Mouse (Mus musculus) brown adipose tissue, adult 24 weeks (tissue): ENCODE data around the gene Ggnbp2. TPM values are rescaled to one million over a fixed set of nuclear protein-coding genes. Genes with fewer than 3 reads are reported as not detected.

Source experiments
- H3K27ac ChIP-seq: fragments of 200-500 bp; replicated peaks from 2 replicates; pipeline ENCODE4 v1.5.1; 2012; ENCODE audit warnings: low read depth, mild to moderate bottlenecking, low read length
- H3K4me1 ChIP-seq: fragments of 200-500 bp; 2 replicates; pipeline ENCODE4 v1.6.1; 2012; ENCODE audit warnings: low read length, mixed read lengths; ENCODE audit not compliant: control insufficient read depth, insufficient read depth, insufficient read length
- H3K4me3 ChIP-seq: fragments of 200-500 bp; 2 replicates; pipeline ENCODE4 v1.5.1; 2012; ENCODE audit warnings: low read depth, mild to moderate bottlenecking, low read length, moderate library complexity; ENCODE audit not compliant: insufficient read depth
- polyA plus RNA-seq: library from polyadenylated mRNA; stranded (reverse); fragments of >200 nt; gene quantifications from 2 replicates; pipeline ENCODE4 v1.2.4, GENCODE M21; 2012; ENCODE audit not compliant: missing spikeins, insufficient read depth, insufficient read length

Ggnbp2 gene
- 60.0 and 66.9 TPM in 2 replicates for polyA plus RNA-seq

- H3K4me3 ChIP-seq, result peak within 1 kb of the TSS; percentile 100
- H3K27ac ChIP-seq, result peak within 1 kb of the TSS; percentile 100
- H3K4me1 ChIP-seq, result peaks cover 7% of the 10 kb centered on the region; the same call in 1 of the 2 replicates
Measured at GRCm38 (mm10) chr11:84870337-84871043, at the start of gene Ggnbp2. TSS of gene Ggnbp2 (minus strand) at chr11:84870817.

GRCm38 (mm10) chr11:84919951-84920350 is 49.3 kb upstream of the Ggnbp2 start:
- Histone ChIP-seq H3K4me3 (no peak overlapping the region), H3K4me1 (peaks cover 2% of the 10 kb centered on the region; the same call in 1 of the 2 replicates), H3K27ac (no peak overlapping the region)

- Histone ChIP-seq H3K4me1 (peaks cover 2% of the 10 kb centered on the region; the same call in 1 of the 2 replicates), H3K4me3 (no peak overlapping the region), H3K27ac (no peak overlapping the region)
Measured at GRCm38 (mm10) chr11:84919276-84919675, 48.7 kb upstream of the Ggnbp2 start.

GRCm38 (mm10) chr11:84918425-84918824 is 47.8 kb upstream of the Ggnbp2 start:
- peaks cover 2% of the 10 kb centered on the region; the same call in 1 of the 2 replicates for H3K4me1 ChIP-seq
- H3K27ac ChIP-seq, result no peak overlapping the region
- H3K4me3 ChIP-seq, result no peak overlapping the region

- Histone ChIP-seq H3K4me3 (peak overlapping the region; percentile 96), H3K27ac (no peak overlapping the region), H3K4me1 (peaks cover 2% of the 10 kb centered on the region; the same call in 1 of the 2 replicates)
Measured at GRCm38 (mm10) chr11:84916703-84917300, 46.2 kb upstream of the Ggnbp2 start.

GRCm38 (mm10) chr11:84916053-84916702 is 45.6 kb upstream of the Ggnbp2 start, which contains the start of gene Znhit3:
TSS of gene Znhit3 (minus strand) at chr11:84916366.
- H3K4me3 ChIP-seq, result peak within 1 kb of the TSS; percentile 96
- H3K27ac ChIP-seq, result no peak within 1 kb of the TSS
- H3K4me1 ChIP-seq, result peaks cover 2% of the 10 kb centered on the region; the same call in 1 of the 2 replicates

GRCm38 (mm10) chr11:84914673-84915072 is 44.1 kb upstream of the Ggnbp2 start:
- no peak overlapping the region for H3K27ac ChIP-seq
- H3K4me3 ChIP-seq, result no peak overlapping the region
- peaks cover 2% of the 10 kb centered on the region; the same call in 1 of the 2 replicates for H3K4me1 ChIP-seq

- peaks cover 2% of the 10 kb centered on the region; the same call in 1 of the 2 replicates for H3K4me1 ChIP-seq
- no peak overlapping the region for H3K27ac ChIP-seq
- no peak overlapping the region for H3K4me3 ChIP-seq
Measured at GRCm38 (mm10) chr11:84910411-84910810, 39.8 kb upstream of the Ggnbp2 start.

- Histone ChIP-seq H3K4me3 (no peak overlapping the region), H3K4me1 (no peaks in the 10 kb centered on the region), H3K27ac (no peak overlapping the region)
Measured at GRCm38 (mm10) chr11:84908480-84908879, 37.9 kb upstream of the Ggnbp2 start.

GRCm38 (mm10) chr11:84907081-84907480 is 36.5 kb upstream of the Ggnbp2 start:
- H3K27ac ChIP-seq, result no peak overlapping the region
- no peaks in the 10 kb centered on the region for H3K4me1 ChIP-seq
- H3K4me3 ChIP-seq, result no peak overlapping the region

GRCm38 (mm10) chr11:84904597-84905144 is 34.1 kb upstream of the Ggnbp2 start:
- no peak overlapping the region for H3K4me3 ChIP-seq
- no peak overlapping the region for H3K27ac ChIP-seq
- H3K4me1 ChIP-seq, result no peaks in the 10 kb centered on the region

- Histone ChIP-seq H3K4me3 (no peak overlapping the region), H3K4me1 (no peaks in the 10 kb centered on the region), H3K27ac (no peak overlapping the region)
Measured at GRCm38 (mm10) chr11:84893113-84893512, 22.5 kb upstream of the Ggnbp2 start.

- Histone ChIP-seq H3K27ac (no peak overlapping the region), H3K4me1 (no peaks in the 10 kb centered on the region), H3K4me3 (no peak overlapping the region)
Measured at GRCm38 (mm10) chr11:84891705-84892104, 21.1 kb upstream of the Ggnbp2 start.

GRCm38 (mm10) chr11:84889492-84889891 is 18.9 kb upstream of the Ggnbp2 start:
- H3K4me1 ChIP-seq, result no peaks in the 10 kb centered on the region
- no peak overlapping the region for H3K4me3 ChIP-seq
- H3K27ac ChIP-seq, result no peak overlapping the region

GRCm38 (mm10) chr11:84888025-84888424 is 17.4 kb upstream of the Ggnbp2 start:
- no peak overlapping the region for H3K27ac ChIP-seq
- no peak overlapping the region for H3K4me3 ChIP-seq
- H3K4me1 ChIP-seq, result no peaks in the 10 kb centered on the region
